Mouse (Mus musculus) liver, embryonic 14.5 days (tissue): ENCODE results near the gene Zfp174. TPM values are rescaled to one million over a fixed set of nuclear protein-coding genes. Genes with fewer than 3 reads are reported as not detected.
"Not testable (repeated sequence)": the region's sequence is repeated elsewhere in the genome, so short reads cannot be mapped to it uniquely, and the experiment has no call there.

Source experiments
- ATAC-seq: fragments of 200-750 bp; cut with Nextera tagmentation; 2 replicates; pipeline ENCODE4 v1.8.0; 2017; ENCODE audit warnings: moderate number of reproducible peaks, mild to moderate bottlenecking, moderate library complexity; ENCODE audit not compliant: insufficient read depth
- DNase-seq, 3 experiments: peaks; one replicate each; pipeline ENCODE4 v3.0.0-alpha.2; 2012 to 2013; ENCODE audit warnings: low read depth in 3 of 3, low spot score in 3 of 3
- H3K27ac ChIP-seq: fragments of 300-500 bp; sonication (generic); 2 replicates; pipeline ENCODE4 v1.5.1; 2014; ENCODE audit warnings: moderate library complexity, mild to moderate bottlenecking, control low read depth, inconsistent platforms
- H3K27me3 ChIP-seq: fragments of 300-500 bp; sonication (generic); 2 replicates; pipeline ENCODE4 v1.6.1; 2014; ENCODE audit warnings: mild to moderate bottlenecking, low read length, moderate library complexity; ENCODE audit not compliant: control insufficient read depth, insufficient read depth
- H3K36me3 ChIP-seq: fragments of 300-500 bp; sonication (generic); replicated peaks from 2 replicates; pipeline ENCODE4 v1.6.1; 2014; ENCODE audit warnings: low read depth; ENCODE audit not compliant: control insufficient read depth, insufficient read depth
- H3K4me1 ChIP-seq, 2 experiments: fragments of 200-500 bp in 1 of 2; fragments of 300-500 bp in 1 of 2; sonication (generic) in 1 of 2; replicated peaks; 2 replicates each; pipeline ENCODE4 v1.6.1; 2012 to 2014; ENCODE audit warnings: antibody characterized with exemption in 1 of 2, inconsistent platforms in 1 of 2, low read length in 1 of 2; ENCODE audit not compliant: control insufficient read depth in 2 of 2, insufficient read depth in 2 of 2
- H3K4me2 ChIP-seq: fragments of 300-500 bp; sonication (generic); 2 replicates; pipeline ENCODE4 v1.6.1; 2014; ENCODE audit warnings: low read depth, mild to moderate bottlenecking, control low read depth, moderate library complexity
- H3K4me3 ChIP-seq, 2 experiments: fragments of 200-500 bp in 1 of 2; fragments of 300-500 bp in 1 of 2; sonication (generic) in 1 of 2; 2 replicates each; pipeline ENCODE4 v1.5.1; 2012 to 2014; ENCODE audit warnings: low read depth in 2 of 2, low read length in 2 of 2, mild to moderate bottlenecking in 2 of 2, control low read depth in 1 of 2, inconsistent platforms in 1 of 2, moderate library complexity in 1 of 2; ENCODE audit not compliant: insufficient read depth in 1 of 2
- H3K9ac ChIP-seq: fragments of 300-500 bp; sonication (generic); replicated peaks from 2 replicates; pipeline ENCODE4 v1.6.1; 2014; ENCODE audit warnings: mild to moderate bottlenecking, control low read depth, moderate library complexity
- H3K9me3 ChIP-seq: fragments of 300-500 bp; sonication (generic); 2 replicates; pipeline ENCODE4 v1.6.1; 2016; ENCODE audit warnings: low read length, mixed read lengths; ENCODE audit not compliant: control insufficient read depth
- CTCF ChIP-seq: IDR thresholded peaks from 2 replicates; pipeline ENCODE4 v1.5.1; 2016; ENCODE audit warnings: antibody characterized with exemption, low read depth, control low read depth
- EP300 ChIP-seq: IDR thresholded peaks from 2 replicates; pipeline ENCODE4 v1.6.1; 2016; ENCODE audit warnings: antibody characterized with exemption, low read depth
- WGBS: fragments of 180-500 bp; shearing (Covaris S2); extraction: QIAGEN DNeasy Blood & Tissue Kit; methylation state at CpG from one replicate; pipeline ENCODE4 v1.1.7; 2014; ENCODE audit not compliant: insufficient replicate concordance; 5-methylcytosine and 5-hydroxymethylcytosine counted together
- polyA plus RNA-seq, 2 experiments: library from polyadenylated mRNA; depleted of rRNA in 1 of 2; stranded (reverse) in 1 of 2; unstranded in 1 of 2; fragments of >200 nt; fragmentation: Nextera tagmentation in 1 of 2; extraction: Ambion mirVana in 1 of 2; gene quantifications; 2 replicates each; pipeline versions ENCODE4 v1.2.1 to v1.2.3; 2012 to 2014

Gene Zfp174
- 0.34 and 0.35 TPM in 2 replicates for polyA plus RNA-seq (2012; rRNA removed)
- 0.22 and 0.27 TPM in 2 replicates for polyA plus RNA-seq (2014; fragmentation: Nextera tagmentation; extraction: Ambion mirVana)

DNA sequence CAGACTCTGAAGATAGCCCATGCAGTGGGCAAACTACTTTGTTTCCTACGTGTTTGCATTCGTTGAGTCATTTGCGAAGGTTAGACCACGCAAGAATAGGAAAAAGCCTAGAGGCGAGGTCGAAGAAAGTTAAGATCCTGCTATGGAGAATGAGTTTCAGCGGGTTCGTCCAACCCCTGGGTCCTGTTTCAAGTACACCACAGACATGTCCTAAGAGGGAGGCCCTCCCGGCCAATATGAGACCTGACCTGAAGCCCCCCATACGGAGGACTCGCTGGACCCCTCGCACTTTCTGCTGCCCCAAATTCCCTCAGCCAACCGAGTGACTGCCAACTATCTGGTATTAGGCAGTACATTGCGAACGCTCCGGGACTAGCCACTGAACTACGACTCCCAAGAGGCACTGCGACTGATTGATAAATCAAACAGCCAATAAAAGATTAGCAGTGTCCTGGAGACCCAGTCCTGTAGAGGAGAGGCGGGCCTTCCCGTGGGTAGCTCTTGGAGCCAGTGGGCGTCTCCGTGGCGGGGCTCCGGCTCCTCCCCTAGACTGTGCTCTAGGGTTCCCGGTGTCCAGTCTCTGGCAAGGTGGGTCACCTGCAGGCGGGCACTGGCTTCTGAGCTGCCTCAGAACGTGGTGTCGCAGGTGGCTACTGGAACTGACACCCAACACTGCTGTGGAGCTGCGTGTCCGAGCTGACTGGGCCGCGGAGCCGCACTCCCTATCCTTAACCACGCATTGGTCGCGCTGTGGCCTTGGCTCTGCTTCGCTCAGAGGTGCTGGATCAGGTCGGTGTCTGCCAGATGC, at the start of gene Zfp174:
Gene Zfp174, plus strand, starts transcription at position 558 of the 808 bp plus-strand sequence.
- 2% methylated on average over 38 of the region's 38 CpGs for WGBS
- H3K27me3 ChIP-seq: no peaks in the 10 kb centered on the region
- DNase-seq (peak; percentile 92 to 94 (median 94)), ATAC-seq (peak; percentile 99)
- TF ChIP-seq EP300 (no peak), CTCF (peak; percentile 23; the same call in 1 of the 2 replicates)
- H3K36me3 ChIP-seq: no peaks in the 10 kb centered on the region
- peaks cover 5 to 6% of the 10 kb centered on the region in 2 experiments; a peak in 3 of 4 replicates for H3K4me1 ChIP-seq
- H3K9ac ChIP-seq: peak within 1 kb of the TSS; percentile 79
- peak within 1 kb of the TSS; percentile 67 to 78 for H3K4me3 ChIP-seq
- peak within 1 kb of the TSS; percentile 85 for H3K4me2 ChIP-seq
- no peak within 1 kb of the TSS for H3K27ac ChIP-seq
- no peaks in the 10 kb centered on the region for H3K9me3 ChIP-seq

DNA sequence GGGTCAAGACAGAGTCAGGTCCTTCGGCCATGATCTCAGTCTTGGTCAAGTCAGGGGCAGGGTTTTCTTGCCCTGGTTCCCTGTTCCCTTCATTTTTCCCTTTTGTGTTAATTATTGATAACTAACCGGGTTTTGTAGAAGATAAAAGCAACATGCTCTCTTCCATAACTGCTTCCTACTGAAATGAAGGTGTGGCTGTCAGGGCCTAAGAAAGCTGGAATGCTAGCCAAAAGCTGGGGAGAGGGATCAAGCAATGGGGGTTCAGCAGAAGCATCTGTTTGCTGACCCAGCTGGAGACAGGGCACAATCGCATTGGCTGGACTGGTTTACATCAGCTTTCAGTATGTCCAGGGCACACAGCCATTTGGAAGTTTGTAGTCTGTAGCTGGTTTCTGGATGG, 38.9 kb upstream of the Zfp174 start:
- 54% methylated on average over 3 of the region's 3 CpGs for WGBS
- H3K27me3 ChIP-seq: no peaks in the 10 kb centered on the region
- H3K4me1 ChIP-seq: no peaks in the 10 kb centered on the region
- no peak overlapping the region for H3K4me3 ChIP-seq
- H3K27ac ChIP-seq: no peak overlapping the region
- no peak overlapping the region for H3K4me2 ChIP-seq
- H3K9me3 ChIP-seq: no peaks in the 10 kb centered on the region
- ATAC-seq (no peak), DNase-seq (no peak)
- no peak overlapping the region for H3K9ac ChIP-seq
- TF ChIP-seq CTCF (no peak), EP300 (no peak)
- no peaks in the 10 kb centered on the region for H3K36me3 ChIP-seq

DNA sequence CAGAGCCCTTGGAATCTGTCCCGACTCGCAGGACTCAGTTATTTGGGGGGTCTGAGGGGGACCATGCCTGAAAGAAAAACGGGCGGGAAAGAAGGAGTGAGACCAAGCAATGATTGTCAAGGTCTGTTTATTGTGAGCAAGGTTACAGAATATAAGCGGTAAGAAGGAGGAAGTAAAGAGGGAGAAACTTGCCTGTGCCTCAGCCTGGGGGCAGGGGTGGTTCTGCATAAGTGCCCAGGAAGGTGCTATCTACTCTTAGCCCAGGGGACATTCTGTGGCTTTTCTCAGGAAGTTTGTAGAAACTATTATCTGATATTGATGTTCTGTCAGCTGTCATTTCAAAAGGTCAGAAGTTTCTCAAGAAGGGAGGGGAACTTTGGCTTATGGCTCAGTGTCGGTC, 32.4 kb upstream of the Zfp174 start:
- not testable (repeated sequence) for H3K36me3 ChIP-seq, H3K4me3 ChIP-seq, H3K4me2 ChIP-seq, ATAC-seq, H3K4me1 ChIP-seq, H3K9me3 ChIP-seq, DNase-seq, H3K27me3 ChIP-seq, H3K9ac ChIP-seq, H3K27ac ChIP-seq
- 54% methylated on average over 6 of the region's 6 CpGs for WGBS

DNA sequence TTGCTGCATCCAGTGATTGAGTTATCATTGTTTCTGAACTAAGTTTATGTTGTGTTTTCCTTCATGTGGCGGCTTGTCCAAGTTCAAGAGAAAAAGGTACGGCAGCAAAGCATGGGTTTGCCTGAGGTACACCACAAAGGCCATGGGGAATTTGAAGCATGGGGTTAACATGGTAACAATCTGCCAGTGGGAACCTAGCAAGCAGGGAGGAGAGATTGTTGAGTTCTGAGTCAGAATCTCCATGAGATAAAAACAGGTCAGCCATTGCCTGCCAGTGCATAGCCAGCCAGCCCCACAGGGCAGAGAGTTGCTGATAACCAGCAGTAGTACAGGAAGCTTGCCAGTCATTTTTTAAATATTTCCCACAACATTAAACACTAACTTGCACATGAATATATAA, 26.9 kb upstream of the Zfp174 start:
- Histone ChIP-seq H3K27ac (no peak overlapping the region), H3K9ac (no peak overlapping the region), H3K27me3 (no peaks in the 10 kb centered on the region), H3K9me3 (no peaks in the 10 kb centered on the region), H3K36me3 (no peaks in the 10 kb centered on the region), H3K4me3 (no peak overlapping the region), H3K4me1 (no peaks in the 10 kb centered on the region), H3K4me2 (no peak overlapping the region)
- TF ChIP-seq CTCF (no peak), EP300 (no peak)
- 69% methylated on average over 2 of the region's 2 CpGs for WGBS
- ATAC-seq: no peak
- no peak for DNase-seq

DNA sequence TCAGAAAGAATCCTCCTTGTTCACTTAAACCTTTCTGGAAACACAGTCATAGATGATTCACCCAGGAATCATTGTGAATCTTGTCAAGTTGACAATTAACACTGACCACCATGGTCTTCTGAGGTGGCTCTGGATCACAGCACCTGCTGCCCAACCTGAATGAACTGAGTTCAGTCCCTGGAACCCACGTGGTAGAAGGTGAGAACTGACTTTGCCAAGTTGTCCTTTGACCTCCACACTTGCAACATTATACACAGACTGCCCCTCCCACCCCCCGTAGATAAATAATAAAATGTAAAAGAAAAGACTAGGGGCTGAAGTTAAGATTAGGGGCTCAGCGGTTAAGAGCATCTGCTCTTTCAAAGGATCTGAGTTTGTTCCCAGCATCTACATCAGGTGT, 19.0 kb upstream of the Zfp174 start:
- Histone ChIP-seq H3K4me3 (no peak overlapping the region), H3K9ac (no peak overlapping the region), H3K4me2 (no peak overlapping the region), H3K27ac (no peak overlapping the region), H3K9me3 (no peaks in the 10 kb centered on the region), H3K27me3 (no peaks in the 10 kb centered on the region), H3K36me3 (no peaks in the 10 kb centered on the region), H3K4me1 (no peaks in the 10 kb centered on the region)
- 36% methylated on average over 3 of the region's 3 CpGs for WGBS
- TF ChIP-seq CTCF (no peak), EP300 (no peak)
- ATAC-seq (no peak), DNase-seq (no peak)
